Mouse (Mus musculus) kidney, postnatal 4 days (tissue): Measurements from ENCODE around the gene Cyp2b10.

ENCODE experiments used
- DNase-seq, 2 experiments: peaks; one replicate each; pipeline ENCODE4 v3.0.0; 2021; ENCODE audit warnings: mixed read lengths in 2 of 2

Gene Cyp2b10

GRCm38 (mm10) chr7:25916116-25916515 is 18.7 kb downstream of the Cyp2b10 start:
- DNase-seq = no peak

- DNase-seq = peak; percentile 9 to 11
These were observed 19.9 kb downstream of the Cyp2b10 start for GRCm38 (mm10) chr7:25917271-25917670.

- no peak for DNase-seq
These were observed 22.0 kb downstream of the Cyp2b10 start for GRCm38 (mm10) chr7:25919467-25919866.

- no peak for DNase-seq
These were observed 47.9 kb downstream of the Cyp2b10 start for GRCm38 (mm10) chr7:25945274-25945673.
